Mouse (Mus musculus): ENCODE data around the gene Gm45208.
A peak's percentile ranks its signal among the peaks of the same experiment; 100 is the strongest.

The Gm45208 gene

GRCm38 (mm10) chrX:7728215-7728921 lies 6.3 kb downstream of the Gm45208 start, which contains the start of gene Praf2:
Gene Praf2, plus strand, starts transcription at chrX:7728439.
- peak; percentile 81 to 89 for DNase-seq

DNA sequence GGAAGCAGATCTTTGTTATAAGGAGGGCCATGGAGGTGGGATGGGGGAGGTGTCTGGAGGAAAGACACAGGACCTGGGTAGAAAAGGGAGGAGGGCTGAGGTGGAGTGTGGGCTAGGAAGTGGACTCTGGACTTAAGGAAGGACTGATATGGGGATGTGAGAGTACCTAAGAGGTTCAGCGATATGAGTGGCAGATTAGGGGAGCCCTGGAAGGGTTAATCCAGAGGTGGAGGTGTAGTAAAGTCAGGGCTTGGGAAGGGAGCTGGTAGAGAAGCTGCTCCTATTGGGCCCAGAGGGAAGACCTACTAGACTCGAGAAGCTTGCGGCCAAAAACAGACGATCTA lies 6.8 kb downstream of the Gm45208 start:
- DNase-seq, result no peak

DNA sequence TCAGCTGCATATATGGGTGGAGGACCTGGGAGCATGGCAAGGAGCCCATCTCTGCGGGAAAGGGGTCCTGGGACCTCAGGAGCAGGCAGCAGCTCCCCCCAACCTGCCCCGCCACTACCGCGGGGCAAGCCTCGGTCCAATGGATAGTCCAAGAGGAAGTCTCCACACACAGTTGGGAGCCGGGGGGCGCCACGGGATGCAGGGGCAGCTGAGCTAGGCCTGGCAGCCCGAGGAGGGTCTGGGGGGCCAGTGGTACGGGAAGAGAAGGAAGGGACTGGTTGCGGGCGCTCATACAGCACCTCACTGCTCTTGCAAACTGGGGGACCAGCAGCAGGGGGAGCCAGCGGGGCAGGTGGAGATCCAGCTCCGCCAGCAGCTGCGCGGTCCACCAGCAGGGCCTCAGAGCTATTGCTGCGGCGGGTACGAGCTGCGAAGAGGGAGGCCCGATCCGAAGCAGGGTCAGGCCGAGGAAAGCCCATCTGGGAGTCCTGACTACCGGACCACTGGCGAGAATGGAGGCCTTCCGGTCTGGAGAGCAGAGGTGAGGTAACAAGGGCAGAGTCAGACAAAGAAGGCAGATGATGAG lies 11.6 kb downstream of the Gm45208 start:
- peak; percentile 69 to 91 for DNase-seq

- DNase-seq, result peak; percentile 84 to 87
These were observed 17.5 kb downstream of the Gm45208 start for GRCm38 (mm10) chrX:7739336-7740081.

- DNase-seq, result peak; percentile 27 to 45
These were observed 18.2 kb downstream of the Gm45208 start for GRCm38 (mm10) chrX:7740082-7740819.

- DNase-seq, result peak in 1 of 2 experiments; percentile 14
These were observed 19.1 kb downstream of the Gm45208 start for GRCm38 (mm10) chrX:7741103-7741502.

DNA sequence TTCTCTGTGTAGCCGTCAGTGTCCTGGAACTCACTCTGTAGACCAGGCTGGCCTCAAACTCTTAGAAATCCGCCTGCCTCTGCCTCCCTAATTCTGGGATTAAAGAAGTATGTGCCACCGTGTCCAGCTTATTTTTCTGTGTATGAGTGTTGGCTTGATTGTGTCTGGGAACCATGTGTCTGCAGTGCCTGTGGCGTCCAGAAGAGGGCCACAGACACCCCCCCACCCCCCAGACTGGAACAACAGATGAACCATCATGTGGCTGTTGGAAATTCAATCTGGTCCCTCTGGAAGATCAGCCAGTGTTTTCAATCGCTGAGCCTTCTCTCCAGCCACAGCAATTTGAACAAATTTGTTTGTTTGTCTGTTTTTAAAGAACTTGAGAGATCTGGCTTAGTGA lies 21.4 kb downstream of the Gm45208 start:
- DNase-seq, result no peak

DNA sequence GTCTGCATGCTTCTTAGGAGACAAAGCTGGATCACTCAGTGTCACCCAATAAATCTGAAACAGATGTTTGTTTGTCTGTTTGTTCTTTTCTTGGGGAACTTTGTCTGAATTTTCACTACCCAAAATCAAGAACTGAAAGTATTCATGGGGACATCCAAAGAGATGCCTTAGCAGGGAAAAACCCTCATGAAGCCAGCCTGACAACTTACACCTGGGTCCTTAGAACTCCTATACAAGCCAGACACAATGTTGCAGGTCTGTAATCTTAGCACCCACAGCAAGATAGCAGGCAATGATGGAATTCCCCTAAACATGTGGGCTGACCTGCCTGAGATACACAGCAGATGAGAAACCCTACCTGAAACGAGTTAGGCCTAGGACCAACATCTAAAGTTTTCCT lies 22.9 kb downstream of the Gm45208 start:
- DNase-seq, result no peak

DNA sequence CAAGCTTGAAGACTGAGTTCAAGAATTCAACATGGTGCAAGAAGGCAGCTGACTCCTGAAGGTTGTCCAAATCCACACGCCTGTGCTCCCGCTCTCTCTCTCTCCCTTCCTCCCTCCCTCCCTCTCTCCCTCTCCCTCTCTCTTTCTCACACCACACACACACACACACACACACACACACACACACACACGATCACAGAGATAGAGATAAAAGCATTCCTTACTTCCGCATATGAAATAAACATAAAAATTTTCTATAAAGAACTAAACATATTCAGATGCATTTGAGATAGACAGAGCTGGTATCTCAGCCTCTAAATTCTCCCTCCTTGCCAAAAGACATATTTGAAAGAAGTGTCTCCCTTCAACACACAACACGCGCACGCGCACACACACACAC lies 23.4 kb downstream of the Gm45208 start:
- no peak for DNase-seq

- peak; percentile 79 to 87 for DNase-seq
These were observed 28.5 kb downstream of the Gm45208 start, which contains the start of gene Ccdc120 for GRCm38 (mm10) chrX:7750432-7751116. Gene Ccdc120, minus strand, starts transcription at chrX:7750905.

DNA sequence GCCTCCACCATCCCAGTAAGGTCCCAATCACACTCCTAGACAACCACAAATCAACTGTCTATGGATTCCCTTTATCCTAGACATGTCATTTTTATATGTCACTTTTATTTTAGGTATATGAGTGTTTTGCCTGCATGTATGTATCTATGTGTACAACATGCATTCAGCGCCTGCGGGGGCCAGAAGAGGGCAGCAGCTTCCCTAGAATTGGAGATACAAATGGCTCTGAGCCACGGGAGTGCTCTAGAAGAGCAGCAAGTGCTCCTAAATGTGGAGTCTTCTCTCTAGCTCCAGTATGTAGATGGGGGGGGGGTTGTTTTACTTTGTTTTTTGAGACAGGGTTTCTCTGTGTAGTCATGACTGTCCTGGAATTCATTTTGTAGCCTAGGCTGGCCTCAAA lies 31.6 kb downstream of the Gm45208 start:
- peak in 1 of 2 experiments; percentile 56 for DNase-seq

- peak; percentile 93 to 96 for DNase-seq
These were observed 40.3 kb downstream of the Gm45208 start, which contains the start of gene Tfe3 for GRCm38 (mm10) chrX:7762137-7762920. Gene Tfe3, plus strand, starts transcription at chrX:7762560.

- no peak for DNase-seq
These were observed 40.8 kb downstream of the Gm45208 start for GRCm38 (mm10) chrX:7762921-7763197.

DNA sequence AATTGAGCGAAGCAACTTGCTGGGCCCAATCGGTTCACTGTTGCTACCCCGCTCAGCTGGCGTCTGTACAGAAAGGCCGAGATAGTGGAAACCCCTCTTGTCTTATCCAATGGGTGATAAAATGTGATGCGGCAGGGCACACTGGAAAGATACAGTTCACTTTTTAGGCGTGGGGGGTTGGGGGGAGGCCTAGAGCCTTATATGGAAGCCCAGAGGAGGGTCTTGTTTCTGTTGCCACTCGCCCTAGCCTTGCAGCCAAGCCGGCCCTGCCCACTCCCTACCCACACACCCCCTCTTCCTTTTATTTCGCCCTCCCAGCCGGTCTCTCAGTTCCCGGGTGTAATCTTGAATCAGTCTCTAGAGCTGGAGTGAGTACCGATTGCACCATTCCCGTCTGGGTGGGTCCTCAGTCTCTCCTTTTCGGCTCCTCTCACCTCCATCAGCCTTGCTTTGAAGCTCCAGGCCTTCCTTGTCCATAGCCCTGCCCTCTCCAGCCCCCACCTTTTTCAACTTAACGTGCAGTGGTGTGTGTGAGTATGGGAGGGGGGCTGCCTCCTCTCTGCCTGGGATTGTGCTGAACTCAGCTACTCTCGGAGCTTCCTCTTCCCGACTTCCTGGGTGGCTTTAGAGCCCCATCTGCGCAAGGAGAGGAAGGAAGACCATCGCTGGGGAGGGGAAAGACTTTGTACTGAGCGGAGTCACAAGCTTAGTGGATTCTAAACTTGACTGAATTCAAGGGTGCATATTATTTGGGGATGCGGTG lies 41.8 kb downstream of the Gm45208 start:
- DNase-seq, result peak; percentile 25 to 39

DNA sequence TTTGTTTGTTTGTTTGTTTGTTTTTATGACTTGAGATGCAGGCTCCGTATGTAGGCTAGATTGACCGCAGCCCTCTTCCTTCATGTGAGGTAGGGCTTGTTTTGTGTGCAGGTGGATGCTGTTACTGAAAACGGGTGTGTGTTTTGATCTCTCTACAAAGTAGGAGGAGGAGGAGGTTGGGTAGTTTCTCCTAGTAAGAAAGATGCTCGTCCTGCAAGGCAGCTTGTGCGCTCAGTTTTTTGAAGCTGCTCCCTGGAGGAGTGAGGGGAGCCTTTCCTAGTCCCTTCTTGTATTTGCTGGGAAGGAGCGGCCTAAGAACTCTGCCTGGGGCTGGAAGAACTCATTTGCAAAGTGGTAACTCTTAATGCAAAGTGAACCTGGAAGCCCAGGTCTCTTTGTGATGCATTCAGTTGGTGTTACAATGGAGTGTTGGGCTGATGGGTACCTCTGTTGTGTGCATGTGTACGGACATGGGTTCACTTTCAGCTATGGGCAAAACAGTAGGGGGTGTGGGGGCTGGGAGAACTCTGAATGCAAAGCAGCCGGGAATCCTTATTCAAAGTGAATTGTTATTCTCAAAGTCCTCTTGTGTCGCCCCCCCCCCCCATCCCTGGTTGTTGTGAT lies 42.7 kb downstream of the Gm45208 start:
- no peak for DNase-seq

DNA sequence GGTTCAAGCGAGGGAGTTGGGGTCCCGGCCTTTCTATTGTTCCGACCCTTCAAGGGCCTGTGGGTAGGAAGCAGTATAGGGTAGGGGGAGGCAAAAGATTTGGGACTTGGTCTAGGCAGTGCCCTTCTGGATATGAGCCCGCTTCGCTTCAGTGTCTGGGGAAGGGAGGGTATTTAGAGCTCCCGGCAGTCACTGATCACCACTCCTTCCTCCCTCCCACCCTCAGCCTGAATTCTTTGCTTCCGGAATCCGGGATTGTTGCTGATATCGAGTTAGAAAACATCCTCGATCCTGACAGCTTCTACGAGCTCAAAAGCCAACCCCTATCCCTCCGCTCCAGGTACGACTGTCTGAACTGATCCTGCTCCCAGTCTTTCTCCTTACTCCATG lies 43.2 kb downstream of the Gm45208 start:
- no peak for DNase-seq

DNA sequence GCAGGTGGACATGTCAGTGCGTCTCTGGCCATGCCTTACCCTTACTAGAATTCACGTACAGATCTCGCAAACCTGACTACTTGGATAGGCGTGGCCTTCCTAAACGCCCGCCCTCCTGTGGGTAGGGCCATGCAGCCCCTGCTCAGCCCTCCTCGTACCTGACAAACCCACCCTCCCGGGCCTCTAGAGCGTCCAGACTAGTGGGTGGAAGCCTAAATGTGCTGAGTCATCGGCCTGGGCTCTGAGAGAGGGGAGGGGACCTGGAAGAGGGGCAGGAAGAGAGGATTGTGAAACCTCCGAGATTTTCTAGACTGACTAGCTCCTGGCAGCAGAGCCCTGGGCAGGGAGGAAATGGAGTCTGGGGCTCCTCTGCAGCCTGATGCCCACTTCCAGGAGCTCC lies 43.7 kb downstream of the Gm45208 start:
- peak; percentile 47 to 53 for DNase-seq

- DNase-seq, result no peak
These were observed 47.4 kb downstream of the Gm45208 start for GRCm38 (mm10) chrX:7769302-7770017.

DNA sequence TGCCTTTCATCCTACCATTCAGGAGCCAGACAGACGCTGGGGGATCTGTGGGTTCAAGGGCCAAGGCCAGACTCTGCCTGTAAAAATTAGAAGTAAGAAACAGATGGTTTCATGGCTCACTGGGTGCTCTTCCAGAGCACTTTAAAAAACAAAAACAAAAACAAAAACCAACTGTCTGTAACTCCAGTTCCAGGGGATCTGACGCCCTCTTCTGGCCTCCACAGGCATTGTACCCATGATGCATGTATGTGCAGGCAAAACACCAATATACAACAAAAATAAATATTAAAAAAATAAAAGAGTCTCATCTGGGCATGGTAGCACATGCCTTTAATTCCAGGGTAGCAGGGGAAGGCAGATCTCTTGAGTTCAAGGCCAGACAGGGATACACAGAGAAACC lies 50.7 kb downstream of the Gm45208 start:
- DNase-seq, result peak in 1 of 2 experiments; percentile 58

All from kidney, postnatal 36 days (tissue).